Mouse (Mus musculus) embryonic facial prominence, embryonic 10.5 days (tissue): ENCODE measurements at regions not wholly inside any gene's neighbourhood (a gene's known extent, or its start where the extent isn't known, plus 50 kb on each side); places are given as distances from the start of the nearest gene placed in this dataset.

Experiments
- DNase-seq: peaks from one replicate; pipeline ENCODE4 v3.0.0-alpha.2; 2017; ENCODE audit warnings: low spot score
- H3K27ac ChIP-seq: fragments of 300-500 bp; sonication (generic); replicated peaks from 2 replicates; pipeline ENCODE4 v1.5.1; 2016; ENCODE audit warnings: mild to moderate bottlenecking
- H3K27me3 ChIP-seq: fragments of 300-500 bp; sonication (generic); replicated peaks from 2 replicates; pipeline ENCODE4 v1.6.1; 2016; ENCODE audit warnings: low read depth, mild to moderate bottlenecking; ENCODE audit not compliant: poor library complexity, severe bottlenecking
- H3K36me3 ChIP-seq: fragments of 300-500 bp; sonication (generic); replicated peaks from 2 replicates; pipeline ENCODE4 v1.6.1; 2016; ENCODE audit warnings: mild to moderate bottlenecking, moderate library complexity
- H3K4me1 ChIP-seq: fragments of 300-500 bp; sonication (generic); 2 replicates; pipeline ENCODE4 v1.6.1; 2016
- H3K4me3 ChIP-seq: fragments of 300-500 bp; sonication (generic); 2 replicates; pipeline ENCODE4 v1.5.1; 2016; ENCODE audit warnings: mild to moderate bottlenecking, moderate library complexity
- H3K9me3 ChIP-seq: fragments of 300-500 bp; sonication (generic); 2 replicates; pipeline ENCODE4 v1.6.1; 2016; ENCODE audit warnings: mild to moderate bottlenecking
- WGBS: fragments of 180-500 bp; shearing (Covaris S2); methylation state at CpG from one replicate; pipeline ENCODE4 v1.1.7; 2016; 5-methylcytosine and 5-hydroxymethylcytosine counted together

GRCm38 (mm10) chr10:67771796-67772195 is 140.7 kb downstream of the Zfp365 start:
- H3K9me3 ChIP-seq: no peaks in the 10 kb centered on the region
- WGBS: 86% methylated on average over 8 of the region's 8 CpGs
- no peak overlapping the region for H3K4me3 ChIP-seq
- no peaks in the 10 kb centered on the region for H3K4me1 ChIP-seq
- no peak overlapping the region for H3K27ac ChIP-seq
- H3K27me3 ChIP-seq: no peaks in the 10 kb centered on the region
- H3K36me3 ChIP-seq: no peaks in the 10 kb centered on the region
- DNase-seq: no peak

GRCm38 (mm10) chr10:67766099-67766498 is 146.4 kb downstream of the Zfp365 start:
- H3K27me3 ChIP-seq: no peaks in the 10 kb centered on the region
- H3K4me3 ChIP-seq: no peak overlapping the region
- no peaks in the 10 kb centered on the region for H3K36me3 ChIP-seq
- H3K27ac ChIP-seq: no peak overlapping the region
- H3K4me1 ChIP-seq: no peaks in the 10 kb centered on the region
- WGBS: 40% methylated on average over 13 of the region's 13 CpGs
- peak; percentile 61 for DNase-seq
- H3K9me3 ChIP-seq: no peaks in the 10 kb centered on the region

- no peaks in the 10 kb centered on the region for H3K36me3 ChIP-seq
- no peak overlapping the region for H3K4me3 ChIP-seq
- WGBS: 60% methylated on average over 3 of the region's 3 CpGs
- peaks cover 12% of the 10 kb centered on the region for H3K4me1 ChIP-seq
- DNase-seq: no peak
- H3K9me3 ChIP-seq: no peaks in the 10 kb centered on the region
- no peaks in the 10 kb centered on the region for H3K27me3 ChIP-seq
- no peak overlapping the region for H3K27ac ChIP-seq
Observed at GRCm38 (mm10) chr10:67760424-67760823, 152.0 kb downstream of the Zfp365 start.

GRCm38 (mm10) chr10:67748121-67748520 is 164.3 kb downstream of the Zfp365 start:
- WGBS: 73% methylated on average over 4 of the region's 4 CpGs
- no peak overlapping the region for H3K4me3 ChIP-seq
- H3K36me3 ChIP-seq: no peaks in the 10 kb centered on the region
- H3K4me1 ChIP-seq: peaks cover 22% of the 10 kb centered on the region
- no peaks in the 10 kb centered on the region for H3K27me3 ChIP-seq
- no peak for DNase-seq
- no peaks in the 10 kb centered on the region for H3K9me3 ChIP-seq
- no peak overlapping the region for H3K27ac ChIP-seq

GRCm38 (mm10) chr10:67747461-67747860 is 165.0 kb downstream of the Zfp365 start:
- Histone ChIP-seq H3K4me1 (peaks cover 25% of the 10 kb centered on the region), H3K36me3 (no peaks in the 10 kb centered on the region), H3K27ac (no peak overlapping the region), H3K27me3 (no peaks in the 10 kb centered on the region), H3K9me3 (no peaks in the 10 kb centered on the region), H3K4me3 (no peak overlapping the region)
- DNase-seq: peak; percentile 62
- WGBS: 28% methylated on average over 3 of the region's 3 CpGs

- Histone ChIP-seq H3K4me3 (no peak overlapping the region), H3K4me1 (peaks cover 27% of the 10 kb centered on the region)
- 90% methylated on average over 3 of the region's 3 CpGs for WGBS
Observed at GRCm38 (mm10) chr10:67746140-67746539, 166.3 kb downstream of the Zfp365 start.

GRCm38 (mm10) chr10:67743561-67743960 is 168.9 kb downstream of the Zfp365 start:
- peaks cover 30% of the 10 kb centered on the region for H3K4me1 ChIP-seq
- H3K27me3 ChIP-seq: no peaks in the 10 kb centered on the region
- no peak overlapping the region for H3K27ac ChIP-seq
- H3K4me3 ChIP-seq: no peak overlapping the region
- no peaks in the 10 kb centered on the region for H3K9me3 ChIP-seq
- peak; percentile 46 for DNase-seq
- 49% methylated on average over 9 of the region's 9 CpGs for WGBS
- H3K36me3 ChIP-seq: no peaks in the 10 kb centered on the region

More at GRCm38 (mm10) chr10:67746140-67746539, 166.3 kb downstream of the Zfp365 start:
- Histone ChIP-seq H3K27me3 (no peaks in the 10 kb centered on the region), H3K27ac (no peak overlapping the region), H3K36me3 (no peaks in the 10 kb centered on the region), H3K9me3 (no peaks in the 10 kb centered on the region)
- DNase-seq: no peak

- no peak for DNase-seq
- WGBS: 87% methylated on average over 8 of the region's 8 CpGs
- H3K27ac ChIP-seq: no peak overlapping the region
- H3K27me3 ChIP-seq: no peaks in the 10 kb centered on the region
- H3K4me3 ChIP-seq: no peak overlapping the region
- no peaks in the 10 kb centered on the region for H3K9me3 ChIP-seq
- peaks cover 25% of the 10 kb centered on the region for H3K4me1 ChIP-seq
- H3K36me3 ChIP-seq: no peaks in the 10 kb centered on the region
Observed at GRCm38 (mm10) chr10:67742824-67743223, 169.6 kb downstream of the Zfp365 start.

- H3K27ac ChIP-seq: no peak overlapping the region
- WGBS: 73% methylated on average over 10 of the region's 10 CpGs
- H3K27me3 ChIP-seq: no peaks in the 10 kb centered on the region
- no peak for DNase-seq
- H3K36me3 ChIP-seq: no peaks in the 10 kb centered on the region
- peaks cover 19% of the 10 kb centered on the region for H3K4me1 ChIP-seq
- no peak overlapping the region for H3K4me3 ChIP-seq
- no peaks in the 10 kb centered on the region for H3K9me3 ChIP-seq
Observed at GRCm38 (mm10) chr10:67742305-67742704, 170.2 kb downstream of the Zfp365 start.

- 55% methylated on average over 1 of the region's 1 CpGs for WGBS
- no peak for DNase-seq
- Histone ChIP-seq H3K4me3 (no peak overlapping the region), H3K27me3 (no peaks in the 10 kb centered on the region), H3K4me1 (peaks cover 16% of the 10 kb centered on the region), H3K36me3 (no peaks in the 10 kb centered on the region), H3K27ac (no peak overlapping the region), H3K9me3 (no peaks in the 10 kb centered on the region)
Observed at GRCm38 (mm10) chr10:67739199-67739598, 173.3 kb downstream of the Zfp365 start.

GRCm38 (mm10) chr10:67736636-67737035 is 175.8 kb downstream of the Zfp365 start:
- Histone ChIP-seq H3K27me3 (no peaks in the 10 kb centered on the region), H3K4me1 (0 out of 2 replicates have a peak, but pooled peaks cover 3% of the 10 kb centered on the region), H3K4me3 (no peak overlapping the region), H3K36me3 (no peaks in the 10 kb centered on the region), H3K27ac (no peak overlapping the region), H3K9me3 (no peaks in the 10 kb centered on the region)
- no peak for DNase-seq
- 84% methylated on average over 10 of the region's 10 CpGs for WGBS

- Histone ChIP-seq H3K9me3 (no peaks in the 10 kb centered on the region), H3K27me3 (no peaks in the 10 kb centered on the region), H3K4me3 (no peak overlapping the region), H3K36me3 (no peaks in the 10 kb centered on the region), H3K4me1 (no peaks in the 10 kb centered on the region), H3K27ac (no peak overlapping the region)
- 77% methylated on average over 9 of the region's 9 CpGs for WGBS
- no peak for DNase-seq
Observed at GRCm38 (mm10) chr10:67731577-67731976, 180.9 kb downstream of the Zfp365 start.

GRCm38 (mm10) chr10:67729271-67729670 is 180.5 kb upstream of the Ado start:
- no peaks in the 10 kb centered on the region for H3K27me3 ChIP-seq
- H3K36me3 ChIP-seq: no peaks in the 10 kb centered on the region
- no peaks in the 10 kb centered on the region for H3K9me3 ChIP-seq
- H3K27ac ChIP-seq: no peak overlapping the region
- DNase-seq: peak; percentile 55
- no peak overlapping the region for H3K4me3 ChIP-seq
- H3K4me1 ChIP-seq: no peaks in the 10 kb centered on the region
- WGBS: 52% methylated on average over 6 of the region's 6 CpGs

- DNase-seq: no peak
Observed at GRCm38 (mm10) chr10:67727580-67727979, 178.8 kb upstream of the Ado start.

More at GRCm38 (mm10) chr10:67727580-67727979, 178.8 kb upstream of the Ado start:
- 88% methylated on average over 4 of the region's 4 CpGs for WGBS
- Histone ChIP-seq H3K4me3 (no peak overlapping the region), H3K4me1 (no peaks in the 10 kb centered on the region), H3K36me3 (no peaks in the 10 kb centered on the region), H3K27me3 (no peaks in the 10 kb centered on the region; the same call in 1 of the 2 replicates), H3K9me3 (no peaks in the 10 kb centered on the region), H3K27ac (no peak overlapping the region)
